Mouse (Mus musculus) limb, embryonic 10.5 days (tissue): ENCODE measurements around the gene Fam189a2. TPM values are rescaled to one million over a fixed set of nuclear protein-coding genes. Genes with fewer than 3 reads are reported as not detected.

Experiments used
- DNase-seq: peaks from one replicate; pipeline ENCODE4 v3.0.0-alpha.2; 2017; ENCODE audit warnings: low spot score
- H3K27ac ChIP-seq: fragments of 300-500 bp; sonication (generic); 2 replicates; pipeline ENCODE4 v1.5.1; 2016; ENCODE audit warnings: mild to moderate bottlenecking
- H3K27me3 ChIP-seq: fragments of 300-500 bp; sonication (generic); 2 replicates; pipeline ENCODE4 v1.6.1; 2016; ENCODE audit warnings: low read depth, mild to moderate bottlenecking; ENCODE audit not compliant: poor library complexity, severe bottlenecking
- H3K36me3 ChIP-seq: fragments of 300-500 bp; sonication (generic); 2 replicates; pipeline ENCODE4 v1.6.1; 2016; ENCODE audit warnings: mild to moderate bottlenecking, moderate library complexity
- H3K4me1 ChIP-seq: fragments of 300-500 bp; sonication (generic); 2 replicates; pipeline ENCODE4 v1.6.1; 2016
- H3K4me3 ChIP-seq: fragments of 300-500 bp; sonication (generic); 2 replicates; pipeline ENCODE4 v1.5.1; 2016; ENCODE audit warnings: mild to moderate bottlenecking, moderate library complexity
- H3K9me3 ChIP-seq: fragments of 300-500 bp; sonication (generic); replicated peaks from 2 replicates; pipeline ENCODE4 v1.6.1; 2016; ENCODE audit warnings: mild to moderate bottlenecking
- WGBS: fragments of 180-500 bp; shearing (Covaris S2); methylation state at CpG from one replicate; pipeline ENCODE4 v1.1.7; 2016; 5-methylcytosine and 5-hydroxymethylcytosine counted together
- polyA plus RNA-seq: library from polyadenylated mRNA; unstranded; fragments of >200 nt; fragmentation: Nextera tagmentation; extraction: Ambion mirVana; gene quantifications from 2 replicates; pipeline ENCODE4 v1.2.1, GENCODE M21; 2016

The Fam189a2 gene
- polyA plus RNA-seq, 1 experiment from 2014 or later, result 0.28 TPM

GRCm38 (mm10) chr19:23987291-23987690 is 43.5 kb downstream of the Fam189a2 start:
- DNase-seq, result no peak
- H3K4me1 ChIP-seq, result 0 out of 2 replicates have a peak, but pooled peaks cover 3% of the 10 kb centered on the region
- no peak overlapping the region for H3K4me3 ChIP-seq
- no peaks in the 10 kb centered on the region for H3K9me3 ChIP-seq
- no peak overlapping the region for H3K27ac ChIP-seq
- no peaks in the 10 kb centered on the region for H3K36me3 ChIP-seq
- H3K27me3 ChIP-seq, result no peaks in the 10 kb centered on the region
- WGBS, result 64% methylated on average over 2 of the region's 2 CpGs

GRCm38 (mm10) chr19:23984186-23984585 is 46.6 kb downstream of the Fam189a2 start:
- WGBS, result 80% methylated on average over 6 of the region's 6 CpGs
- no peak overlapping the region for H3K27ac ChIP-seq
- H3K36me3 ChIP-seq, result no peaks in the 10 kb centered on the region
- H3K9me3 ChIP-seq, result no peaks in the 10 kb centered on the region
- no peak for DNase-seq
- H3K4me3 ChIP-seq, result no peak overlapping the region
- H3K27me3 ChIP-seq, result no peaks in the 10 kb centered on the region
- H3K4me1 ChIP-seq, result 0 out of 2 replicates have a peak, but pooled peaks cover 3% of the 10 kb centered on the region

GRCm38 (mm10) chr19:23980598-23980997 is 50.2 kb downstream of the Fam189a2 start:
- no peaks in the 10 kb centered on the region for H3K36me3 ChIP-seq
- DNase-seq, result no peak
- WGBS, result 80% methylated on average over 3 of the region's 3 CpGs
- no peak overlapping the region for H3K27ac ChIP-seq
- no peaks in the 10 kb centered on the region for H3K9me3 ChIP-seq
- H3K4me1 ChIP-seq, result no peaks in the 10 kb centered on the region
- H3K4me3 ChIP-seq, result no peak overlapping the region
- H3K27me3 ChIP-seq, result no peaks in the 10 kb centered on the region

GRCm38 (mm10) chr19:23977901-23978443 is 52.8 kb downstream of the Fam189a2 start:
- WGBS, result 57% methylated on average over 6 of the region's 6 CpGs
- Histone ChIP-seq H3K4me1 (peaks cover 5% of the 10 kb centered on the region), H3K27me3 (no peaks in the 10 kb centered on the region), H3K27ac (no peak overlapping the region), H3K9me3 (no peaks in the 10 kb centered on the region), H3K4me3 (no peak overlapping the region), H3K36me3 (no peaks in the 10 kb centered on the region)
- DNase-seq, result no peak

DNA sequence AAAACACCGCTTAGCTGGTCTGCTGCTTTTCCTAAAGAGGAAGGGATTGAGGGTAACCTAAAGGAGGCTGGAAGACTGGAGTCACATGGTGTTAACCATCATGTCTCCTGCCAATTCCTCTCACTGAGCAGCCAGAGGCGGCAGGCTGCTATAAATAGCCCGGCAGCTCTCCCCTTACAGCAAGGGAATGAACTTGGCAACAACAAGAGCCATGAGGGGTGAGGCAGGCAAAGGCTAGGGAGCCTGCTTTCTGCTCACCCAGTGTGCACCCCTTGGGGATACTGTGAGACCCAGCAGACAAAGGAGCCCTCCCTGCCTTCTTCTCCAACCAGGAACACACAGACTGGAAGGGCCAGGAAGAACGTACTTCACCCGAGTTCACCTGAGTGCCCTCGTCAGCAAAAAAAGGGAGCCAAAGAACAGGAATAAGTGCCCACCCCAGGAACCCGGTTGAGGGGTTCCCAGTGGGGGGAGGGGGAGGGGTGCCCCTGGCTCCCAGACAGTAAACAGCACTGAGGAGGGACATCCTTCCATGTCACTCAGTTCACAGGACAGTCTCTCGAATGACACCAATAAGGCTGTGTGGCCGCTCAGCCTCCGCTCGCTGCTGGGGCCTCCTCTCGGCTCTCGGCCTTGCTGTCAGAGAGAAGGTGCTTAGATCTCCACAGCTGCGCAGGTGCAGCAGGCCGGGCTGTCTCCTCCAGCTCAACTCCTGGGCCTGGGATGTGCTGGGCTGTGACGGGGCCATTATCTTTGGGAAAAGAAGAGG is 57.8 kb downstream of the Fam189a2 start:
- Histone ChIP-seq H3K4me3 (no peak overlapping the region), H3K9me3 (no peaks in the 10 kb centered on the region), H3K27me3 (no peaks in the 10 kb centered on the region), H3K36me3 (no peaks in the 10 kb centered on the region), H3K4me1 (peaks cover 11% of the 10 kb centered on the region), H3K27ac (no peak overlapping the region)
- DNase-seq, result no peak
- WGBS, result 62% methylated on average over 16 of the region's 16 CpGs

GRCm38 (mm10) chr19:23971391-23971790 is 59.4 kb downstream of the Fam189a2 start:
- no peak overlapping the region for H3K27ac ChIP-seq
- H3K36me3 ChIP-seq, result no peaks in the 10 kb centered on the region
- 92% methylated on average over 7 of the region's 7 CpGs for WGBS
- H3K9me3 ChIP-seq, result no peaks in the 10 kb centered on the region
- peaks cover 11% of the 10 kb centered on the region for H3K4me1 ChIP-seq
- DNase-seq, result no peak
- no peaks in the 10 kb centered on the region for H3K27me3 ChIP-seq
- no peak overlapping the region for H3K4me3 ChIP-seq

DNA sequence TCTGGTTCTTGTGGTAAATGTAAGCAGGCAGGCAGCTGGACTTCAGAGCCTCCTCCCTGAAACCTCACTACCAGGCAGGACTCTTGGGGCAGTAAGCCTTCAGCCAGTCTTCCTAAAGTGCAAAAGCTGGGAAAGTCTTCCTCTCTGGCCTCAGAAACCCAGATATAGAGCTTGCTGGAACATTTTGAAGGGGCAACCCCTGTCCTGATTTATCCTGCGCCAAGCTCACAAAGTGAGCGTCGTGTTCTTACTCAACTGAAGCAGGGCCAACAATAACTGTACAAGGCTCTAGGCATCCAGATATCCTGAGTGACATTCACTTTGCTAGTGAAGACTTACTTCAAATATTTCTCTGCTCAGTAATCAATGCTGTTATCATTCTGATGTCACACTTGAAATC is 60.4 kb downstream of the Fam189a2 start:
- H3K36me3 ChIP-seq, result no peaks in the 10 kb centered on the region

GRCm38 (mm10) chr19:23968862-23969225 is 62.0 kb downstream of the Fam189a2 start:
- Histone ChIP-seq H3K36me3 (no peaks in the 10 kb centered on the region), H3K4me1 (peaks cover 15% of the 10 kb centered on the region), H3K27ac (no peak overlapping the region), H3K27me3 (no peaks in the 10 kb centered on the region), H3K4me3 (no peak overlapping the region), H3K9me3 (no peaks in the 10 kb centered on the region)
- DNase-seq, result no peak
- WGBS, result 82% methylated on average over 2 of the region's 2 CpGs

More for the DNA sequence above, 60.4 kb downstream of the Fam189a2 start:
- H3K4me3 ChIP-seq, result no peak overlapping the region
- 94% methylated on average over 3 of the region's 3 CpGs for WGBS
- peaks cover 11% of the 10 kb centered on the region for H3K4me1 ChIP-seq
- no peak overlapping the region for H3K27ac ChIP-seq
- DNase-seq, result no peak
- H3K9me3 ChIP-seq, result no peaks in the 10 kb centered on the region
- no peaks in the 10 kb centered on the region for H3K27me3 ChIP-seq

DNA sequence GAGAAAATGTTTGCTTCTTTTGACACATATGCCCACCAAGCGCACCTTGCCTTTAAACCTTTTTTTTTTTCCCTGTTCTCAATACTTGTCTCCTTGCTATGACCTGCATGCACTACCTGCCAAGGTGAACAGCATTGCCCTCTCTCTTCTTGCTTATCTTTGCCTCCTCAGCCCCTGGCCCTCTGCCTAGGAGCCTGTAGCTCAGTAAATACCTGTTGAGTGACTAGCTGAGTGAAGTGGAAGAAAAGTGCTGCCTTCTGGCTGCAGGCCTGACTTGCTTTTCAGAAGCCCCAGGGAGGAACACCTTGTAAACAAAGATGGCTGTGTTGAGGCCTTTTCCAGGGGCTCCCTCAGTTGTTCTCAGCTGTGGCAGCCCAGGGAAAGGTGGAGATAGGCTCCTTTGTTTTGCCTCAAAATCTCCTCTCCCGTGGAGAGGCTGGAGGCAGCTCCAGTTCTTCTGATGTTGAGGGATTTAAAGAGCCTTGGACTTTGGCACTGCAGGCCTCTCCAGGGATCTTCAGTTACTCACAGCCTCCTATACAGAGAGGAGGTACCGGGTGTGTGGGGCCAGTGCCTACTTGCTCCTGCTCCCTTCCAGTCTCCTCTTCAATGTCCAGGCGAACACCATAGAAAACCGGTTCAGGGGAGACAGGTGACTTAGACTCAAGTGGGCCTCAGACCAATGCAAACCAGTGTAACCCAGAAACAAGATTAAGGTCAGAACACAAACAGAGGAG is 62.5 kb downstream of the Fam189a2 start:
- H3K4me1 ChIP-seq, result peaks cover 13% of the 10 kb centered on the region
- WGBS, result 77% methylated on average over 5 of the region's 5 CpGs
- H3K27ac ChIP-seq, result no peak overlapping the region
- DNase-seq, result no peak
- H3K36me3 ChIP-seq, result no peaks in the 10 kb centered on the region
- no peaks in the 10 kb centered on the region for H3K27me3 ChIP-seq
- no peak overlapping the region for H3K4me3 ChIP-seq
- H3K9me3 ChIP-seq, result no peaks in the 10 kb centered on the region

GRCm38 (mm10) chr19:23967156-23967555 is 63.7 kb downstream of the Fam189a2 start:
- WGBS, result 79% methylated on average over 2 of the region's 2 CpGs
- DNase-seq, result no peak
- H3K4me1 ChIP-seq, result peaks cover 5% of the 10 kb centered on the region; the same call in 1 of the 2 replicates

DNA sequence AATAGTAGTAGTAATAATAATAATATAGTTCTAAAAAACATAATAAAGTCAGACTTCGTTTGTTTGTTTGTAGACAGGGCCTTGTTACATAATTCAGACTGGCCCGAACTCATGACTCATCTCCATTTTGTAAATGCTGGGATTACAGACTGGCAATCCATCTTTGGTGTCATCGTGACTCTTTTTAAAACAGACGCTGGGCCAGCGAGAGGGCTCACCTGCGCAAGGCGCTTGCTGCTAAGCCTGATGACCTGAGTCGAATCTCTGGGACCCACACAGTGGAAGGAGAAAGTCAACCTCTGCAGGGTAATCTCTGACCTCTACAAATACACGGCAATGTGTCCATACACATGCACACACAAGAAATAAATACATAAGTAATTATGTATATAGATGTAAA is 64.4 kb downstream of the Fam189a2 start:
- 92% methylated on average over 9 of the region's 9 CpGs for WGBS

More at GRCm38 (mm10) chr19:23967156-23967555, 63.7 kb downstream of the Fam189a2 start:
- H3K4me3 ChIP-seq, result no peak overlapping the region
- H3K36me3 ChIP-seq, result no peaks in the 10 kb centered on the region
- H3K27ac ChIP-seq, result no peak overlapping the region
- H3K27me3 ChIP-seq, result no peaks in the 10 kb centered on the region
- no peaks in the 10 kb centered on the region for H3K9me3 ChIP-seq

GRCm38 (mm10) chr19:23964401-23964910 is 66.4 kb downstream of the Fam189a2 start:
- no peak overlapping the region for H3K27ac ChIP-seq

More for the DNA sequence above, 64.4 kb downstream of the Fam189a2 start:
- H3K4me1 ChIP-seq, result peaks cover 5% of the 10 kb centered on the region; the same call in 1 of the 2 replicates
- H3K27me3 ChIP-seq, result no peaks in the 10 kb centered on the region
- H3K9me3 ChIP-seq, result no peaks in the 10 kb centered on the region
- no peak overlapping the region for H3K27ac ChIP-seq
- H3K4me3 ChIP-seq, result no peak overlapping the region
- no peaks in the 10 kb centered on the region for H3K36me3 ChIP-seq
- DNase-seq, result no peak

DNA sequence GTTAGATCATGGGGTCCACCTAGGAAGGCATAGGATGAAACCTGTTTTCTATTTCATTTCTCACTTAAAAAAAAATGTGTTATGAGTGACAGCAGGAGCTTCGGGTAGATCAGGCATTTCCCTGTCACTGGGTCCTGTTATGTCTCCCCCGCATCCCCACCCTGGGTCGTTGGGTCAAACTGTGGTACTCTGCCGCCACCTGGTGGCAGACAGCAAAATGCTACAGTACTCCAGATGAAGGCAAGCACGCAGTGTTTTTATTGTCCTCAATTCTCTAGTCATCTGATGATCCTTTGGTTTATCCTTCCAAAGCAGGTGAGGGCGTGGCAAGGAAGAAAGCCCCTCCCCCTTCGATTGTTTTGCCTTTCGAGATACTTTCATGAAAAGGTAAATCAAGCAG is 69.3 kb downstream of the Fam189a2 start:
- Histone ChIP-seq H3K27me3 (no peaks in the 10 kb centered on the region), H3K9me3 (no peaks in the 10 kb centered on the region), H3K27ac (no peak overlapping the region), H3K36me3 (no peaks in the 10 kb centered on the region), H3K4me1 (peaks cover 29% of the 10 kb centered on the region), H3K4me3 (no peak overlapping the region)
- DNase-seq, result peak; percentile 89
- 3% methylated on average over 8 of the region's 8 CpGs for WGBS

More at GRCm38 (mm10) chr19:23964401-23964910, 66.4 kb downstream of the Fam189a2 start:
- Histone ChIP-seq H3K36me3 (no peaks in the 10 kb centered on the region), H3K4me1 (peaks cover 19% of the 10 kb centered on the region), H3K9me3 (no peaks in the 10 kb centered on the region), H3K4me3 (no peak overlapping the region), H3K27me3 (no peaks in the 10 kb centered on the region)
- no peak for DNase-seq
- 78% methylated on average over 10 of the region's 10 CpGs for WGBS
